Mouse (Mus musculus) lung, adult 2 months (tissue): ENCODE results near the gene Ccr9. TPM values are rescaled to one million over a fixed set of nuclear protein-coding genes. Genes with fewer than 3 reads are reported as not detected.

ENCODE experiments used
- DNase-seq: peaks from one replicate; pipeline ENCODE4 v3.0.0; 2022
- H3K4me1 ChIP-seq: fragments of 200-500 bp; 2 replicates; pipeline ENCODE4 v1.6.1; 2011; ENCODE audit warnings: low read length; ENCODE audit not compliant: control insufficient read depth, insufficient read depth
- H3K4me3 ChIP-seq: fragments of 200-500 bp; replicated peaks from 2 replicates; pipeline ENCODE3; 2011; ENCODE audit warnings: low read depth, mild to moderate bottlenecking, control low read depth, low read length; ENCODE audit errors: extremely low read depth
- CTCF ChIP-seq: fragments of 200-500 bp; IDR thresholded peaks from 2 replicates; pipeline ENCODE4 v1.5.1; 2011; ENCODE audit warnings: mild to moderate bottlenecking, low read length, control low read depth; ENCODE audit not compliant: insufficient read depth
- POLR2A ChIP-seq: fragments of 200-500 bp; IDR thresholded peaks from 2 replicates; pipeline ENCODE4 v1.6.1; 2011; ENCODE audit warnings: low read depth, mild to moderate bottlenecking, control low read depth, low read length, borderline replicate concordance; ENCODE audit errors: extremely low read depth
- WGBS: fragments of 180-500 bp; shearing (Covaris S2); methylation state at CpG from one replicate; pipeline ENCODE4 v1.1.7; 2018; 5-methylcytosine and 5-hydroxymethylcytosine counted together
- polyA plus RNA-seq: library from polyadenylated mRNA; depleted of rRNA; stranded (reverse); fragments of >200 nt; gene quantifications from 2 replicates; pipeline ENCODE4 v1.2.3, GENCODE M21; 2012

Ccr9 gene
- polyA plus RNA-seq, 1 experiment: 0.84 TPM

GRCm38 (mm10) chr9:123788855-123789529, 110.8 kb downstream of the Ccr9 start:
- Histone ChIP-seq H3K4me3 (no peak overlapping the region), H3K4me1 (no peaks in the 10 kb centered on the region)
- 64% methylated on average over 4 of the region's 4 CpGs for WGBS
- TF ChIP-seq CTCF (no peak), POLR2A (no peak)
- no peak for DNase-seq

- no peak for DNase-seq
- TF ChIP-seq CTCF (peak; percentile 20; the same call in 1 of the 2 replicates), POLR2A (no peak)
Observed at GRCm38 (mm10) chr9:123796174-123796573, 117.9 kb downstream of the Ccr9 start.

DNA sequence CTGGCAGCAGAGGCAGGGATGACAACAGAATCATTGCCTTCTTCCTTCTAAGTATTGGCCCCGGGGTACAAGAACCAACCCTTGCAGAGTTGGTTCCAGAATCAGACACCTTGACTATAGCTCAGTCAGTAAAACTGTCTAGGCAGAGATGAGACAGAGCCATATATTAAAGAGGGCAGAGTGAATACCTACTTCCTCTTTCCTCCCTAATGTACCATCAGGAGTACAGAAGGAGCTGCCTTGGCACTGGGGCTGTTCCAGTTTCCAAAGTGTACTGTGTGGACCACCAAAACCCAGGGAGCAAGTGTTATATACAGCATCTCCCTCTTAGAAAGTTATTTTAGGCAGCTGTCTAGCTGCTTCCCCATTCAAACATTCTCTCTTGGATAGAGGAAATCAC, 123.3 kb downstream of the Ccr9 start:
- TF ChIP-seq CTCF (no peak), POLR2A (no peak)
- 90% methylated on average over 1 of the region's 1 CpGs for WGBS
- Histone ChIP-seq H3K4me1 (no peaks in the 10 kb centered on the region), H3K4me3 (no peak overlapping the region)
- DNase-seq: no peak

More at GRCm38 (mm10) chr9:123796174-123796573, 117.9 kb downstream of the Ccr9 start:
- WGBS: 44% methylated on average over 3 of the region's 3 CpGs
- H3K4me1 ChIP-seq: no peaks in the 10 kb centered on the region
- no peak overlapping the region for H3K4me3 ChIP-seq

- TF ChIP-seq CTCF: no peak
- no peak for TF ChIP-seq POLR2A
- DNase-seq: no peak
- 92% methylated on average over 2 of the region's 2 CpGs for WGBS
- no peaks in the 10 kb centered on the region for H3K4me1 ChIP-seq
- H3K4me3 ChIP-seq: no peak overlapping the region
Observed at GRCm38 (mm10) chr9:123802421-123802820, 124.2 kb downstream of the Ccr9 start.

DNA sequence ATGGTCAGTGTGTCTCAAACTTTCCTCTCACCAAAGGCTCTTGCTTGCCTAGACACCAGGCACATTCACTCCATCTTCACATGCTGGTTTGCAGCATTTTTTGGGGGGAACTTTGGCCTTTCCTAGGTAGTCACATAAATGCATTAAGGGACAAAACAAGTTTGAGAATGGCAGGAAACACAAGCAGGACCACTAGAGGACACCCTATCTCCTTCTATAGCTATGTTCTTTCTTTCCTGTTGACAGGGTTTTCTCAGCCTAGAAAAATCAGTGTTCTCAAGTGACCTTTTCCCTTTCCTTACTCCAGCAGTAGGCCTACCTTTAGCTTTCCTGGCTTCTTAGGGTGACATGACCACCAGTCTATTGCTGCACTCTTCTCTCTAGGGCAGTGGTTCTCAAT, 124.7 kb downstream of the Ccr9 start:
- TF ChIP-seq CTCF (no peak), POLR2A (no peak)
- Histone ChIP-seq H3K4me1 (no peaks in the 10 kb centered on the region), H3K4me3 (no peak overlapping the region)
- DNase-seq: no peak

- DNase-seq: no peak
- no peak for TF ChIP-seq POLR2A
- TF ChIP-seq CTCF: no peak
- Histone ChIP-seq H3K4me1 (no peaks in the 10 kb centered on the region; the same call in 1 of the 2 replicates), H3K4me3 (no peak overlapping the region)
- WGBS: 80% methylated on average over 2 of the region's 2 CpGs
Observed at GRCm38 (mm10) chr9:123805241-123805640, 127.0 kb downstream of the Ccr9 start.

GRCm38 (mm10) chr9:123806267-123806666, 128.0 kb downstream of the Ccr9 start, which contains the start of gene Cxcr6:
Cxcr6 (plus strand) TSS chr9:123806475.
- no peak for TF ChIP-seq CTCF
- TF ChIP-seq POLR2A: no peak
- no peaks in the 10 kb centered on the region; the same call in 1 of the 2 replicates for H3K4me1 ChIP-seq
- no peak within 1 kb of the TSS for H3K4me3 ChIP-seq
- WGBS: 85% methylated on average over 5 of the region's 5 CpGs
- no peak for DNase-seq

DNA sequence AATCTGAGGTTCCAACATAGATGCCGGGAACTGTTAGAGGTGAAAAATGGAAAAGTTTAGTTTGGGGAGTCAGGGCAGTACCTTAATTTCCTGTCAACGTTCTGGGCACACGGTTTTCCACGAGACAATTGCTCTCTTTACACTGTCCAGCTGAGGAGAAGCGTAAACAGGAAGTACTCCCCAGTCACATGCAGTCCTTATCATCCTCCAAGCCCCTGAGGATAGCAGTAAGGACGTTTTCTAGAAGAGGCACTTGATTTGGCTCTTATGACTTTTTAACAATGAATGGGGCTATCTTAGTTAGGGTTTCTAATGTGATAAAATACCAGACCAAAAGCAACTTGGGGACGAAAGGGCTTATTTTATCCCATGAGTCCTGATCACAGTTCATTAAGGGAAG, 130.3 kb downstream of the Ccr9 start:
- no peaks in the 10 kb centered on the region; the same call in 1 of the 2 replicates for H3K4me1 ChIP-seq
- TF ChIP-seq POLR2A: no peak
- TF ChIP-seq CTCF: no peak
- DNase-seq: no peak
- WGBS: 39% methylated on average over 7 of the region's 7 CpGs
- no peak overlapping the region for H3K4me3 ChIP-seq

DNA sequence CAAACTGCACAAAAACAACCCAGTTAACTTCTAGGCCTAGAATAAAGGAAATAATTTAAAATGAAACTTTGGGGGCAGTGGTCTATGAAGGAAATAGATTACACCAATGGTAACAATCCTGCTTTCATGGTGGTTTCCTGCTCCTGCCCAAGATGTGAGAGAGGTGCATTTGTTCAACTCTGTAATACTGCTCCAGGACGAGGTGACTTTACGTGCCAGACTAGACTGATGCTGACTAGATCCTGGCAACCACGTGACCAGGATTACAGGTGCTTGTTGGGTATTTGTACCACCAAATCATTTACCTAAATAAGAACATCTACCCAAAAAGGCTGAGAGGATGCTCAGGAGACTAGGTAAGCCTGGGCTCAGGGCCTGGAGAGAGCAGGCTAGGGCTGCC, 133.6 kb downstream of the Ccr9 start:
- WGBS: 79% methylated on average over 3 of the region's 3 CpGs
- DNase-seq: no peak
- TF ChIP-seq CTCF (no peak), POLR2A (no peak)
- H3K4me3 ChIP-seq: no peak overlapping the region
- H3K4me1 ChIP-seq: no peaks in the 10 kb centered on the region; the same call in 1 of the 2 replicates

DNA sequence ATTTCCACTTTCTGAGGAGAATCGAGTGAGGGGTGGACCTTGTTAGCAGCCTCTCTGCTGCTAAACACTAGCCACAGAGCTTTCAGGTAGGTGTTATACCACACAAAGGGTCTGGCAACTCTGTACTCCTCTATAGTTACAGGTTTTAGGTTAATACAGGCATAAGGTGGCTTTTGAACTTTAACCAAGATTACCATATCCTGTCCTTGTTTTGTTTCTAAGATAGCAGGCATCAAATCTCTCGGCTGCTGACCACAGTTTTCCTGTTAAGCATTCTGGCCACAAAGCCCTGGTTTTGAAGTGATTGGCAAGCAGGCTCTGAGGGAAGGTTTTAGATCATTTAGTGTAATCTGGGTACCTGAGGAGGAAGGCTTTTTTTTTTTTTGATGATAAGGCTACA, 136.1 kb downstream of the Ccr9 start:
- WGBS: 64% methylated on average over 2 of the region's 2 CpGs
- H3K4me1 ChIP-seq: no peaks in the 10 kb centered on the region
- no peak for DNase-seq
- no peak overlapping the region for H3K4me3 ChIP-seq
- no peak for TF ChIP-seq CTCF
- no peak for TF ChIP-seq POLR2A

GRCm38 (mm10) chr9:123814821-123815220, 136.6 kb downstream of the Ccr9 start:
- DNase-seq: no peak
- WGBS: 75% methylated on average over 4 of the region's 4 CpGs

More at GRCm38 (mm10) chr9:123814821-123815220, 136.6 kb downstream of the Ccr9 start:
- no peak for TF ChIP-seq CTCF
- TF ChIP-seq POLR2A: no peak
- Histone ChIP-seq H3K4me3 (no peak overlapping the region), H3K4me1 (no peaks in the 10 kb centered on the region)
